ENCODE assay signal across 8 mouse cellular contexts in genomic region chr2:118895990-118896913, GRCm38 (mm10). TPM values are rescaled to one million over a fixed set of nuclear protein-coding genes. Genes with fewer than 3 reads are reported as not detected.
DNase-seq lines count a peak whose midpoint lies in the region; ATAC-seq lines count a peak whose summit lies in the region.

No protein-coding gene starts in this region.

- peak; percentile 57 for DNase-seq in cerebellum, adult 11 months
- DNase-seq in adrenal gland, adult (ENCODE audit: inconsistent age in 2 of 2, low spot score in 1 of 2): peak; percentile 85 to 95
- peak; percentile 71 for DNase-seq in embryonic facial prominence, embryonic 10.5 days (ENCODE audit: low spot score)
- DNase-seq in heart, postnatal 14 days: peak; percentile 37 to 48
- DNase-seq in thymus, postnatal 0 days (ENCODE audit: low spot score): peak; percentile 61

- 0 out of 2 replicates have a peak overlapping the region, but pooled peaks have one; percentile 20 for H3K27ac ChIP-seq in embryonic facial prominence, embryonic 10.5 days (replicated peaks)
- H3K27ac ChIP-seq in limb, embryonic 12.5 days: no peak overlapping the region
- H3K27ac ChIP-seq in midbrain, embryonic 12.5 days (replicated peaks): no peak overlapping the region

- peak overlapping the region; percentile 61 for H3K4me3 ChIP-seq in embryonic facial prominence, embryonic 10.5 days
- H3K4me3 ChIP-seq in limb, embryonic 12.5 days (replicated peaks): peak overlapping the region; percentile 48
- peak overlapping the region; percentile 39 for H3K4me3 ChIP-seq in midbrain, embryonic 12.5 days

- intact Hi-C loops in heart, postnatal 14 days (cut with DNase I): no loop called here

- under 1% methylated on average over 38 of the region's 38 CpGs for WGBS in embryonic facial prominence, embryonic 10.5 days
- WGBS in limb, embryonic 12.5 days: under 1% methylated on average over 38 of the region's 38 CpGs
- WGBS in midbrain, embryonic 12.5 days: 1% methylated on average over 38 of the region's 38 CpGs

- peaks cover 50% of the 10 kb centered on the region for H3K4me1 ChIP-seq in embryonic facial prominence, embryonic 10.5 days
- peaks cover 37% of the 10 kb centered on the region for H3K4me1 ChIP-seq in limb, embryonic 12.5 days (replicated peaks)
- H3K4me1 ChIP-seq in midbrain, embryonic 12.5 days: peaks cover 38% of the 10 kb centered on the region

- H3K36me3 ChIP-seq in embryonic facial prominence, embryonic 10.5 days (replicated peaks): no peaks in the 10 kb centered on the region
- H3K36me3 ChIP-seq in limb, embryonic 12.5 days: no peaks in the 10 kb centered on the region
- H3K36me3 ChIP-seq in midbrain, embryonic 12.5 days: no peaks in the 10 kb centered on the region

- ATAC-seq in cerebellum, adult (ENCODE audit: insufficient number of reproducible peaks, low FRiP score, low TSS enrichment): no peak
- no peak for ATAC-seq in limb, embryonic 12.5 days (ENCODE audit: insufficient number of reproducible peaks, insufficient read depth, low FRiP score, low TSS enrichment, low read depth)
- peak; percentile 19; the same call in 1 of the 2 replicates for ATAC-seq in midbrain, embryonic 12.5 days (ENCODE audit: low FRiP score, low read depth)

- peaks cover 95% of the 10 kb centered on the region for H3K27me3 ChIP-seq in embryonic facial prominence, embryonic 10.5 days (replicated peaks; ENCODE audit: low read depth, poor library complexity, severe bottlenecking)
- peaks cover 89% of the 10 kb centered on the region for H3K27me3 ChIP-seq in limb, embryonic 12.5 days
- H3K27me3 ChIP-seq in midbrain, embryonic 12.5 days: peaks cover 89% of the 10 kb centered on the region

- H3K4me2 ChIP-seq in limb, embryonic 12.5 days: peak overlapping the region; percentile 87
- peak overlapping the region; percentile 64 for H3K4me2 ChIP-seq in midbrain, embryonic 12.5 days (replicated peaks)

- no peaks in the 10 kb centered on the region for H3K9me3 ChIP-seq in embryonic facial prominence, embryonic 10.5 days
- H3K9me3 ChIP-seq in limb, embryonic 12.5 days: no peaks in the 10 kb centered on the region
- no peaks in the 10 kb centered on the region for H3K9me3 ChIP-seq in midbrain, embryonic 12.5 days

- peak overlapping the region; percentile 51; the same call in 1 of the 2 replicates for H3K9ac ChIP-seq in limb, embryonic 12.5 days (replicated peaks)
- H3K9ac ChIP-seq in midbrain, embryonic 12.5 days (replicated peaks): peak overlapping the region; percentile 40

RNA-seq across cellular contexts. Expression of gene Bahd1, which starts 3.9 kb away (rescaled TPM):
- 3.2 and 3.3 TPM in 2 replicates for polyA plus RNA-seq in embryonic facial prominence, embryonic 10.5 days (2016; fragmentation: Nextera tagmentation; extraction: Ambion mirVana)
- 10 to 100 TPM; 15.9 to 17.7 TPM for total RNA-seq in heart, postnatal 14 days (2021)
- 3.5 and 4.4 TPM in 2 replicates for polyA plus RNA-seq in limb, embryonic 12.5 days (2016; fragmentation: Nextera tagmentation; extraction: Ambion mirVana)
- 6.4 and 6.7 TPM in 2 replicates for polyA plus RNA-seq in midbrain, embryonic 12.5 days (2016; fragmentation: Nextera tagmentation; extraction: Ambion mirVana)
- 10.5 and 10.9 TPM in 2 replicates for polyA plus RNA-seq in thymus, postnatal 0 days (2015; fragmentation: Nextera tagmentation; extraction: Ambion mirVana)

RNA-seq across cellular contexts. Expression of gene Chst14, which starts 30.0 kb away (rescaled TPM):
- polyA plus RNA-seq in embryonic facial prominence, embryonic 10.5 days (2016; fragmentation: Nextera tagmentation; extraction: Ambion mirVana): 20.8 and 22.2 TPM in 2 replicates
- total RNA-seq in heart, postnatal 14 days (2021): 10 to 100 TPM; 10.2 to 11.3 TPM
- 42.9 and 45.6 TPM in 2 replicates for polyA plus RNA-seq in limb, embryonic 12.5 days (2016; fragmentation: Nextera tagmentation; extraction: Ambion mirVana)
- polyA plus RNA-seq in midbrain, embryonic 12.5 days (2016; fragmentation: Nextera tagmentation; extraction: Ambion mirVana): 14.5 and 19.5 TPM in 2 replicates
- polyA plus RNA-seq in thymus, postnatal 0 days (2015; fragmentation: Nextera tagmentation; extraction: Ambion mirVana): 6.6 and 7.7 TPM in 2 replicates

RNA-seq across cellular contexts. Expression of gene Ivd, which starts 34.5 kb away (rescaled TPM):
- 74.0 and 81.3 TPM in 2 replicates for polyA plus RNA-seq in embryonic facial prominence, embryonic 10.5 days (2016; fragmentation: Nextera tagmentation; extraction: Ambion mirVana)
- 100 to 1,000 TPM; 150 to 163 TPM for total RNA-seq in heart, postnatal 14 days (2021)
- 90.9 and 97.7 TPM in 2 replicates for polyA plus RNA-seq in limb, embryonic 12.5 days (2016; fragmentation: Nextera tagmentation; extraction: Ambion mirVana)
- polyA plus RNA-seq in midbrain, embryonic 12.5 days (2016; fragmentation: Nextera tagmentation; extraction: Ambion mirVana): 49.0 and 55.2 TPM in 2 replicates
- 33.7 and 47.5 TPM in 2 replicates for polyA plus RNA-seq in thymus, postnatal 0 days (2015; fragmentation: Nextera tagmentation; extraction: Ambion mirVana)
